Mouse (Mus musculus): ENCODE results near the gene Zbtb16. TPM values are rescaled to one million over a fixed set of nuclear protein-coding genes. Genes with fewer than 3 reads are reported as not detected.

The Zbtb16 gene
- polyA plus RNA-seq, 1 experiment from 2014 or later, result 3.1 TPM

- Histone ChIP-seq H3K4me1 (peaks cover 34% of the 10 kb centered on the region), H3K27me3 (ENCODE audit: insufficient read depth, poor library complexity, severe bottlenecking) (peaks cover 8% of the 10 kb centered on the region; the same call in 1 of the 2 replicates), H3K36me3 (no peaks in the 10 kb centered on the region), H3K9me3 (no peaks in the 10 kb centered on the region), H3K4me3 (no peak overlapping the region), H3K27ac (no peak overlapping the region)
- 79% methylated on average over 14 of the region's 14 CpGs for WGBS
- DNase-seq (ENCODE audit: low spot score), result no peak
Observed at GRCm38 (mm10) chr9:48741433-48742077, 94.5 kb downstream of the Zbtb16 start.

- Histone ChIP-seq H3K4me3 (no peak overlapping the region), H3K27me3 (ENCODE audit: insufficient read depth, poor library complexity, severe bottlenecking) (peaks cover 8% of the 10 kb centered on the region; the same call in 1 of the 2 replicates), H3K27ac (no peak overlapping the region), H3K4me1 (peaks cover 41% of the 10 kb centered on the region), H3K36me3 (no peaks in the 10 kb centered on the region), H3K9me3 (no peaks in the 10 kb centered on the region)
- no peak for DNase-seq (ENCODE audit: low spot score)
- 48% methylated on average over 4 of the region's 4 CpGs for WGBS
Observed at GRCm38 (mm10) chr9:48740732-48741255, 95.2 kb downstream of the Zbtb16 start.

DNA sequence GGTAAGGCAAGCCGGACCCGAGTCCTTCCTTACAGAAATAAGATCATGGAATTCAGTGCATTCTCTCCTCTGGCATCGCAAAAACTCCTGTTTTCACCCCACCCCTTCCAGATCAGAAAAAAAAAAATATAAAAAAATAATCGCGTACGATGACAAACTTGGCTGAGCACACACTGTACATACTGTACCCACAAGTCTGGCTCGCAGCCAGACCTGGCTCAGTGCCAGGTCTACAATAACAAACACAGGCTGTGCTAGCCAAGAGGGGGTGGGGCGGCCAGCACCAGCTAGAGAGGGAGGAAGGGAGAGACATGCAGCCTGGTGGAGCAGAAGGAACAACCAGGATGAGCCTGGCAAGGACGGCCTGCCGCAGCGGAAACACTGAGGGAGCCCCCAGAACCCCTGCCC, 95.9 kb downstream of the Zbtb16 start:
- Histone ChIP-seq H3K27ac (0 out of 2 replicates have a peak overlapping the region, but pooled peaks have one; percentile 56), H3K9me3 (no peaks in the 10 kb centered on the region), H3K27me3 (ENCODE audit: insufficient read depth, poor library complexity, severe bottlenecking) (peaks cover 8% of the 10 kb centered on the region; the same call in 1 of the 2 replicates), H3K36me3 (no peaks in the 10 kb centered on the region), H3K4me3 (peak overlapping the region; percentile 15; the same call in 1 of the 2 replicates), H3K4me1 (peaks cover 48% of the 10 kb centered on the region)
- peak; percentile 91 for DNase-seq (ENCODE audit: low spot score)
- WGBS, result 40% methylated on average over 11 of the region's 11 CpGs

DNA sequence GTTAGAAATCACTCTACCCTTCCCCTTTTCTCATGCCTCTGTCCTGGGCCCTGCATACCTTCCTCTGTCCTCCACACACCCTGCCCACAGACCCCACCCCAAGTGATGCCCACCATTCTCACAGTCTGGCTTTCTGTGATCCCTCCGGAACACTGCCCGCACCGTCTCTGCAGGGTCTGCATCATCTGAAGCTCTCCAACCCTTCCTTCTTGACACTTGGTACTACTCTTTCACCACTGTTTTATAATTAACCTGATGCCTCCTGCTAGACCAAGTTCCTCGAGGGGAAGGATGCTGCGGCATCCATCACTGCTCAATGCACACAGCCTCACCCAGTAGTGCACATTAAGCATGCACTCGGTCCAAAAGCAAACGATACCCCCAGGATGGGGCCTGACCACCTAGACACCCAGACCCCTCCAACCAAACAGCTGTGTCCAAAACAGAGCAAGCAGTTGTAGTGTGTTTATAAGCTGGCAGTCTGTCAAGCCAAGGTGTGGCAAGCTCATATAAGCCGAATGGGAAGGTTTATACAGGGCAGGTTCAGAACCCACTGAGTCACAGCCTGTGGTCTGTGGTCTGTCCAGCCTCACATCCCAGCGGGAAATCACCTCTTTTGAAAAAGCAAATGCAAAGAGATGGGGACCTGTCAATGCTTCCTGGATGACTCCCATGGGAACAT, 97.1 kb downstream of the Zbtb16 start:
- peaks cover 51% of the 10 kb centered on the region for H3K4me1 ChIP-seq

GRCm38 (mm10) chr9:48737911-48738310, 98.1 kb downstream of the Zbtb16 start:
- Histone ChIP-seq H3K27me3 (ENCODE audit: insufficient read depth, poor library complexity, severe bottlenecking) (peaks cover 8% of the 10 kb centered on the region; the same call in 1 of the 2 replicates), H3K27ac (peak overlapping the region; percentile 70; the same call in 1 of the 2 replicates), H3K9me3 (no peaks in the 10 kb centered on the region), H3K4me1 (peaks cover 51% of the 10 kb centered on the region), H3K4me3 (peak overlapping the region; percentile 12; the same call in 1 of the 2 replicates), H3K36me3 (no peaks in the 10 kb centered on the region)
- 45% methylated on average over 2 of the region's 2 CpGs for WGBS
- DNase-seq (ENCODE audit: low spot score), result no peak

More for the DNA sequence above, 97.1 kb downstream of the Zbtb16 start:
- peaks cover 8% of the 10 kb centered on the region; the same call in 1 of the 2 replicates for H3K27me3 ChIP-seq (ENCODE audit: insufficient read depth, poor library complexity, severe bottlenecking)
- no peaks in the 10 kb centered on the region for H3K36me3 ChIP-seq
- no peaks in the 10 kb centered on the region for H3K9me3 ChIP-seq
- no peak for DNase-seq (ENCODE audit: low spot score)
- H3K4me3 ChIP-seq, result no peak overlapping the region
- 85% methylated on average over 9 of the region's 9 CpGs for WGBS
- no peak overlapping the region for H3K27ac ChIP-seq

- H3K4me1 ChIP-seq, result peaks cover 51% of the 10 kb centered on the region
- no peaks in the 10 kb centered on the region for H3K36me3 ChIP-seq
- peaks cover 8% of the 10 kb centered on the region; the same call in 1 of the 2 replicates for H3K27me3 ChIP-seq (ENCODE audit: insufficient read depth, poor library complexity, severe bottlenecking)
- peak overlapping the region; percentile 70; the same call in 1 of the 2 replicates for H3K27ac ChIP-seq
- DNase-seq (ENCODE audit: low spot score), result no peak
- WGBS, result 41% methylated on average over 13 of the region's 13 CpGs
- no peaks in the 10 kb centered on the region for H3K9me3 ChIP-seq
- H3K4me3 ChIP-seq, result peak overlapping the region; percentile 12; the same call in 1 of the 2 replicates
Observed at GRCm38 (mm10) chr9:48737210-48737850, 98.7 kb downstream of the Zbtb16 start.

- no peak for DNase-seq (ENCODE audit: low spot score)
- no peak overlapping the region for H3K27ac ChIP-seq
- WGBS, result 68% methylated on average over 10 of the region's 10 CpGs
- H3K36me3 ChIP-seq, result no peaks in the 10 kb centered on the region
- no peaks in the 10 kb centered on the region for H3K9me3 ChIP-seq
- peaks cover 9% of the 10 kb centered on the region; the same call in 1 of the 2 replicates for H3K27me3 ChIP-seq (ENCODE audit: insufficient read depth, poor library complexity, severe bottlenecking)
- no peak overlapping the region for H3K4me3 ChIP-seq
- H3K4me1 ChIP-seq, result peaks cover 43% of the 10 kb centered on the region
Observed at GRCm38 (mm10) chr9:48736361-48737209, 99.4 kb downstream of the Zbtb16 start.

DNA sequence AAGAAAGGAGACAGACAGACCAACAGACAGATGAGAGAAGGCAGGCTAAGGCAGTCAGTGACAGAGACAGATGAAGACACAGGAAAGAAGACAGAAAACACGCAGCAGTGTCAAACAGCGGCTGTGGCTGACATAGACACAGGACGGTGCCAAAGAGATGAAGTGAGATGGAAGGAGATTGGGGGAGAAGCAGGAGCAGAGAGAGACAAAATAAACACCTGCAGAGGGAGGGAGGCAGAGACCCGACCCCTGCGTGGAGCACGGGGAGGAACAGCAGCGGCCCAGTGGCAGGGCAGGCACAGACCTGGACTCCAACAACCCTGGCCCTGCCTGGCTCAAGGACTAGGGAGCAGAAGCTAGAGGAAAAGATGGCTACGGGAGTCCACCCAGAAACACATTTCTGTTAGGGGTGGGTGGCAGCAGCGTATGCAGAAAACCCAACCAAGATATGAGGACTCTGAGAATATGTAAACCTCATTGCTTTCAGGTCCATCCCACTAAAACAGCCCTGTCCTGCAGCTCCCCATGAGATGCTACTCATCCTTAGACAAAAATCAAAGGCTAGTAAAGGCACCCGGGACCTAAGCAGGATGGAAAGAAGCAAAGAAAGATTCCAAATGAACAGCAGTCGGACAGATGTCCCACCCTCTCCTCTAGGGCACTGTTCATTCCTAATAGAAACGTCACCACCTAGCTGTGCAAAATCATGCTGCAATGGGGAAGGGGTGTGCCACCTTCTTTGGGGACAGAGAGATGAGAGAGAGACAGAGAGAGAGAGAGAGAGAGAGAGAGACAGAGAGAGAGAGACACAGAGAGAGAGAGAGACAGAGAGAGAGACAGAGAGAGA, 100.3 kb downstream of the Zbtb16 start:
- H3K4me3 ChIP-seq, result no peak overlapping the region
- H3K27me3 ChIP-seq (ENCODE audit: insufficient read depth, poor library complexity, severe bottlenecking), result peaks cover 12% of the 10 kb centered on the region; the same call in 1 of the 2 replicates
- 52% methylated on average over 12 of the region's 12 CpGs for WGBS
- H3K4me1 ChIP-seq, result peaks cover 37% of the 10 kb centered on the region
- H3K27ac ChIP-seq, result 0 out of 2 replicates have a peak overlapping the region, but pooled peaks have one; percentile 24
- no peak for DNase-seq (ENCODE audit: low spot score)
- H3K36me3 ChIP-seq, result no peaks in the 10 kb centered on the region
- no peaks in the 10 kb centered on the region for H3K9me3 ChIP-seq

GRCm38 (mm10) chr9:48734725-48735465, 101.1 kb downstream of the Zbtb16 start:
- Histone ChIP-seq H3K9me3 (no peaks in the 10 kb centered on the region), H3K27me3 (ENCODE audit: insufficient read depth, poor library complexity, severe bottlenecking) (peaks cover 12% of the 10 kb centered on the region; the same call in 1 of the 2 replicates), H3K27ac (no peak overlapping the region), H3K4me1 (peaks cover 33% of the 10 kb centered on the region), H3K4me3 (no peak overlapping the region), H3K36me3 (no peaks in the 10 kb centered on the region)
- WGBS, result 83% methylated on average over 12 of the region's 12 CpGs
- no peak for DNase-seq (ENCODE audit: low spot score)

DNA sequence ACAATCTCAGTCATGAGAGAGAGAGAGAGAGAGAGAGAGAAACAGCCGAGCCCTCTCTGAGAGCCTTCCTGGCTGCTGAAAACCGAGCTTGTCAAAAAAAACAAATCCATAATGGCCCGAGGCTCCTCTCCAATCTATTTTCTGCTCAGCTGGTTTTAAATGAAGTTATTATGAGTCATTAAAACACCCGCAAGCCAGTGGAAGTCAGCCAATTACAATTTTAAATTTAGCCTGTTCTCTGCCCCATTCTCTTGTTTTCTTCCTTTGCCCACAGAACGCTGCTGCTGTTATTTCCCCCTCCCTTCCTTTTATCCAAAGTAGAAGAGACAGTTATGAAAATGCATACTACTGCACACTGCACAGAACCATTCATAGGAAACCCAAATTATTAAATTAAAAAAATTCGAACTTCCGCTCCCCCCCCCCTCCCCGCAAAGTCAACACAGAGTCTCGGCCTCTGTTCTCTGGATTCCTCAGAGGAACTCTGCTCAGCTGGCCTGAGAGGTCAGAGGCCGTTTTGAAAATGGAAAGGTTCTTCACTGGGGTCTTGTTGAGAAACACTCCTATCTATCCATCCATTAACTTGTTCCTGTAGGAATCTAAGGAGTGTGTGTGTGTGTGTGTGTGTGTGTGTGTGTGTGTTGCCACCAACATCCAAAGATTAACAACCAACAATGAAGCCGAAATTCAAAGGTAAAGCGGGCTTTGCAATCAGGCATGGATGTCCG, 102.0 kb downstream of the Zbtb16 start:
- no peaks in the 10 kb centered on the region for H3K9me3 ChIP-seq
- H3K4me3 ChIP-seq, result no peak overlapping the region
- no peaks in the 10 kb centered on the region for H3K36me3 ChIP-seq
- peaks cover 12% of the 10 kb centered on the region; the same call in 1 of the 2 replicates for H3K27me3 ChIP-seq (ENCODE audit: insufficient read depth, poor library complexity, severe bottlenecking)
- 64% methylated on average over 13 of the region's 13 CpGs for WGBS
- H3K27ac ChIP-seq, result no peak overlapping the region
- DNase-seq (ENCODE audit: low spot score), result no peak
- H3K4me1 ChIP-seq, result peaks cover 40% of the 10 kb centered on the region

Data from heart, embryonic 10.5 days (tissue).